Mouse (Mus musculus) CD4-positive, CD25-positive, alpha-beta regulatory T cell, adult 9 weeks (primary cell): ENCODE measurements around the gene Arg1. TPM values are rescaled to one million over a fixed set of nuclear protein-coding genes. Genes with fewer than 3 reads are reported as not detected.

Experiments used
- polyA plus RNA-seq: library from polyadenylated mRNA; unstranded; fragments of 100-300 nt; shearing (Covaris generic); gene quantifications from one replicate; pipeline ENCODE4 v1.2.1, GENCODE M21; 2017

The Arg1 gene
- 2.2 TPM for polyA plus RNA-seq

GRCm38 (mm10) chr10:24926962-24927720 is at the start of gene Arg1:
Gene Arg1, minus strand, starts transcription at chr10:24927484.

GRCm38 (mm10) chr10:24869760-24870290 is 57.5 kb downstream of the Arg1 start, which contains the start of gene Med23:
Gene Med23, plus strand, starts transcription at chr10:24869986.

Other genes with a start within 250 kb of the Arg1 start
- gene Enpp1, start 215.3 kb downstream of the Arg1 start, polyA plus RNA-seq: 9.0 TPM
- not detected for gene Enpp3, start 84.7 kb downstream of the Arg1 start, polyA plus RNA-seq
- gene Med23, start 57.5 kb downstream of the Arg1 start, polyA plus RNA-seq: 52.2 TPM